Mouse (Mus musculus): ENCODE measurements around the gene Myo1c. TPM values are rescaled to one million over a fixed set of nuclear protein-coding genes. Genes with fewer than 3 reads are reported as not detected.

Myo1c gene
- 9.4 and 9.8 TPM in 2 replicates for polyA plus RNA-seq (2015; fragmentation: Nextera tagmentation; extraction: Ambion mirVana)

- no peak for ATAC-seq (replicated peaks)
- peak within 1 kb of the TSS; percentile 57; the same call in 1 of the 2 replicates for H3K27ac ChIP-seq
These were observed at the start of gene Myo1c for GRCm38 (mm10) chr11:75650311-75650710. Myo1c (plus strand) TSS chr11:75650504.

GRCm38 (mm10) chr11:75604826-75605225, 45.5 kb upstream of the Myo1c start:
- H3K27me3 ChIP-seq (replicated peaks): no peaks in the 10 kb centered on the region
- no peaks in the 10 kb centered on the region for H3K4me1 ChIP-seq
- no peak overlapping the region for H3K27ac ChIP-seq
- peaks cover 41% of the 10 kb centered on the region for H3K36me3 ChIP-seq (replicated peaks)
- H3K4me3 ChIP-seq: no peak overlapping the region
- H3K9me3 ChIP-seq: no peaks in the 10 kb centered on the region
- H3K9ac ChIP-seq: no peak overlapping the region
- H3K4me2 ChIP-seq: no peak overlapping the region
- 92% methylated on average over 5 of the region's 5 CpGs for WGBS
- no peak for ATAC-seq (replicated peaks)

More at GRCm38 (mm10) chr11:75650311-75650710, at the start of gene Myo1c:
- Histone ChIP-seq H3K27me3 (replicated peaks) (peaks cover 29% of the 10 kb centered on the region), H3K36me3 (replicated peaks) (no peaks in the 10 kb centered on the region), H3K9me3 (no peaks in the 10 kb centered on the region), H3K4me1 (peaks cover 29% of the 10 kb centered on the region), H3K9ac (peak within 1 kb of the TSS; percentile 59; the same call in 1 of the 2 replicates), H3K4me3 (peak within 1 kb of the TSS; percentile 48), H3K4me2 (peak within 1 kb of the TSS; percentile 93)
- 67% methylated on average over 7 of the region's 7 CpGs for WGBS

GRCm38 (mm10) chr11:75605318-75605717, 45.0 kb upstream of the Myo1c start:
- ATAC-seq (replicated peaks): no peak
- WGBS: 75% methylated on average over 1 of the region's 1 CpGs
- H3K9me3 ChIP-seq: no peaks in the 10 kb centered on the region
- H3K4me2 ChIP-seq: no peak overlapping the region
- H3K36me3 ChIP-seq (replicated peaks): peaks cover 42% of the 10 kb centered on the region
- H3K27ac ChIP-seq: no peak overlapping the region
- H3K9ac ChIP-seq: no peak overlapping the region
- H3K4me1 ChIP-seq: no peaks in the 10 kb centered on the region
- H3K4me3 ChIP-seq: no peak overlapping the region
- no peaks in the 10 kb centered on the region for H3K27me3 ChIP-seq (replicated peaks)

DNA sequence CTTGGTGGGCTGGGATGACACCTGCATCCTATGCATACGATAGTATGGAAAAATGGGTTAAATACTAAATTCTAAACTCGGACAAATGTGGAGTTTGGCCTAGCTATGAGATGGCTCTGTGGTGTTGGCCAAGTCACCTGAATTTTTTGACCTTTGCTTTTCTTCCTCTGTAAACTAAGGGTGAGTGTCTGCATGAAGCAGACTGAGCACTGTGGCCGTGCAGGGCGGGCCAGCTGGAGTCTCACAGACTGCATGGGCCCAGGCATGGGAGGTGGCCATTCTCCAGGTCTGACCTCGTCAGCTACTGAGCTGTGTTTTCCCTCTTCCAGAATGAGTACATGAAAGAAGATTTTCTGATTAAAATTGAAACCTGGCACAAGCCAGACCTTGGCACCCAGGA, 41.5 kb upstream of the Myo1c start:
- Histone ChIP-seq H3K4me3 (no peak overlapping the region), H3K4me1 (no peaks in the 10 kb centered on the region), H3K27ac (no peak overlapping the region), H3K27me3 (replicated peaks) (no peaks in the 10 kb centered on the region), H3K4me2 (no peak overlapping the region), H3K9me3 (no peaks in the 10 kb centered on the region), H3K36me3 (replicated peaks) (peaks cover 21% of the 10 kb centered on the region), H3K9ac (no peak overlapping the region)
- WGBS: 93% methylated on average over 5 of the region's 5 CpGs
- ATAC-seq (replicated peaks): no peak

DNA sequence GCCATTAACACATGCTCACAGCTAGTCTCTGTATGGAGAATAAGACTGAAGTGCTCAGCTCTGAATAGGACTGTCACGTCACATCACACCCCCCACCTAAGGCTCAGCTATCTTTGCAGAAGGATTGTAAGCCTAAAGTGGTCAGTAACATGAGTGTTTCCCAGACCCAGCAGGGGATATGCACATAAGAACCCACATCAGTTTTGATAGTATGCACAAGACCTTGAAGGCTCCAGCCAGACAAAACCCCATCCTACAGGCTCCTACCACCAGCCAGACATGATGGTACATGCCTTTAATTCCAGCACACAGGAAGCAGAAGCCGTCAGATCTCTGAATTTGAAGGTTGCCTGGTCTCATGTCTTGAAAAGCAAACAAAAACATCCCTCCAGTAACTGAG, 40.3 kb upstream of the Myo1c start:
- H3K27ac ChIP-seq: no peak overlapping the region
- H3K27me3 ChIP-seq (replicated peaks): no peaks in the 10 kb centered on the region
- ATAC-seq (replicated peaks): no peak
- no peak overlapping the region for H3K4me3 ChIP-seq
- H3K9me3 ChIP-seq: no peaks in the 10 kb centered on the region
- no peak overlapping the region for H3K9ac ChIP-seq
- H3K4me1 ChIP-seq: no peaks in the 10 kb centered on the region
- 93% methylated on average over 2 of the region's 2 CpGs for WGBS
- peaks cover 25% of the 10 kb centered on the region for H3K36me3 ChIP-seq (replicated peaks)
- no peak overlapping the region for H3K4me2 ChIP-seq

- H3K27ac ChIP-seq: no peak overlapping the region
- H3K9me3 ChIP-seq: no peaks in the 10 kb centered on the region
- no peak for ATAC-seq (replicated peaks)
- 97% methylated on average over 1 of the region's 1 CpGs for WGBS
- no peaks in the 10 kb centered on the region for H3K27me3 ChIP-seq (replicated peaks)
- no peaks in the 10 kb centered on the region for H3K4me1 ChIP-seq
- H3K4me2 ChIP-seq: no peak overlapping the region
- peaks cover 29% of the 10 kb centered on the region for H3K36me3 ChIP-seq (replicated peaks)
- H3K9ac ChIP-seq: no peak overlapping the region
- H3K4me3 ChIP-seq: no peak overlapping the region
These were observed 35.5 kb upstream of the Myo1c start for GRCm38 (mm10) chr11:75614769-75615168.

DNA sequence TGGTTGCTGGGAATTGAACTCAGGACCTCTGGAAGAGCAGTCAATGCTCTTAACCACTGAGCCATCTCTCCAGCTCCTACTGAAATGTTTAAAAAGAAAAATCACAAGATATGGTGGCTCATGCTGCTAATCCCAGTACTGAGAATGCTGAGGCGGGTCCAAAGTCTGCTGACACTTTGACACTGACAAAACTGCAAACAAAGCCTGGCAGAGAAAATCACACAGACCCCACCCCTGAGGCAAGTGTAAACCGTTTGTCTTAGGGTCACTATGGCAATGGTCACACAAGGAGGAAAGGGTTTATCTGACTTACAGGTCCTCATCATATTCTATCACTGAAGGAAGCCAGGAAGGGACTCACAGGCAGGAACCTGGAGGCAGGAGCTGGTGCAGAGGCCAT, 34.7 kb upstream of the Myo1c start:
- Histone ChIP-seq H3K36me3 (replicated peaks) (peaks cover 31% of the 10 kb centered on the region), H3K4me1 (no peaks in the 10 kb centered on the region), H3K27ac (no peak overlapping the region), H3K4me3 (no peak overlapping the region), H3K27me3 (replicated peaks) (no peaks in the 10 kb centered on the region), H3K4me2 (no peak overlapping the region), H3K9me3 (no peaks in the 10 kb centered on the region), H3K9ac (no peak overlapping the region)
- ATAC-seq (replicated peaks): no peak
- WGBS: 94% methylated on average over 2 of the region's 2 CpGs

DNA sequence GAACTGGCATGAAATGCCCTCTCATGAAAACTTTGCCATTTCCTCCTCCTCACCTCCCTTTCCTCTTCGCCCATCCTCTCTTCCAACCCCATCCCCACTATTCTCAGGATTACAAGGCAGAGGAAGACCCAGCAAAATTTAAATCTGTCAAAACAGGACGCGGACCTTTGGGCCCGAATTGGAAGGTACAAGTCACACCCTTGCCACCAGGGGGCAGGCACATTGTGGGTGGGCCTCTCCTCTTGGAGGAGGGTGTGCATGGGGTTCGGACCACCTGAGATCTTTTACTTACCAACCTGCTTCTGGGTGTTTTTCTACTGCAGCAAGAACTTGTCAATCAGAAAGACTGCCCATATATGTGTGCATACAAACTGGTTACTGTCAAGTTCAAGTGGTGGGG, 31.2 kb upstream of the Myo1c start:
- no peaks in the 10 kb centered on the region for H3K27me3 ChIP-seq (replicated peaks)
- H3K4me2 ChIP-seq: no peak overlapping the region
- peaks cover 45% of the 10 kb centered on the region for H3K36me3 ChIP-seq (replicated peaks)
- H3K9ac ChIP-seq: no peak overlapping the region
- no peaks in the 10 kb centered on the region for H3K4me1 ChIP-seq
- H3K4me3 ChIP-seq: no peak overlapping the region
- WGBS: 76% methylated on average over 5 of the region's 5 CpGs
- H3K27ac ChIP-seq: no peak overlapping the region
- H3K9me3 ChIP-seq: no peaks in the 10 kb centered on the region
- no peak for ATAC-seq (replicated peaks)

DNA sequence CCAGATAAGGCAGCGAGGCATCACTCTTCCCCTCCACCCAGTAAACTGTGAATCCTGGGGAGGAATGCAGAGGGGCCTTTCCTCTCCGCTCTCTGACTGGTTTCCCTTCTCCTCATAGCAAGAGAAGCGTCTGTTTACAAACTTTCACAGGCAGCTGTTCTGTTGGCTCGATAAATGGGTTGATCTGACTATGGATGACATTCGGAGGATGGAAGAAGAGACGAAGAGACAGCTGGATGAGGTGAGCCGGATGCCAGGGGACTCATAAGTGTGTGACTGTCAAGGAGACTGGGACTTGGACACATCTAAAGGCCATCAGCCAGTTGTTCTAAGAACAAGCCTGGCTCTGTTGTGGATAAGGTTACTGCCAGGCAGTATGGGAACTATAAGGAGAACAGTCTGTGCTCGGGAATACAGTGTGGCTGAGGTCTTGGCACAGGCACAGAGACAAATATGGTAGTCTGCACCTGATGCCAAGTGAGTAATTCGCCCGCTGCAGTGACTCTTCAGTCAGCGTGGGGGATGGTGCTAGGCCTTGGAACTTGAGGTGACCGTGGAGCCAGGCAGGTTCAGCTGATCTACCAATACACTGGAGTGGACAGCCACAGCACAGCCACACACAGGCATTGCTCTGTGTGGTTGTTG, 30.0 kb upstream of the Myo1c start:
- no peaks in the 10 kb centered on the region for H3K9me3 ChIP-seq
- ATAC-seq (replicated peaks): no peak
- H3K9ac ChIP-seq: no peak overlapping the region
- H3K4me3 ChIP-seq: no peak overlapping the region
- H3K27ac ChIP-seq: no peak overlapping the region
- 92% methylated on average over 12 of the region's 12 CpGs for WGBS
- peaks cover 49% of the 10 kb centered on the region for H3K36me3 ChIP-seq (replicated peaks)
- no peaks in the 10 kb centered on the region for H3K4me1 ChIP-seq
- no peak overlapping the region for H3K4me2 ChIP-seq
- H3K27me3 ChIP-seq (replicated peaks): no peaks in the 10 kb centered on the region

DNA sequence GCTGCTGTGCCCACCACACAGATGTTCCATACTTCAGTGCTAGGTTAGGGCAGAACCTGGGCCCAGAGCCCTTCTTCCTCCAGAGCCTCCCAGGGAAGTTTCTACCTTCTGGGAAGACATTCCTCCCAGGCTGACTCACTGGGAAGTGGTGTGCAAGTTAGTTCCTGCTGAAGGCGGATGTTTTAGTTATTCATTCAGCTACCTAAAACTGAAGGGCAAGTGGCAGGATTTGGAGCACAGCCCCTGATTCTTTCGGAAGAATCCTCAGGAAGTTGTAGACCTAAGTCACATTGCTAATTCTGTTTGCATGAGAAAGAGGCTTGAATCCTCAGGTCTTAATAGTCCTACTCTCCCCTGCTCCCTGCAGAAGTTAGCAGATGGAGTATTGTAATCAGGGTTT, 28.9 kb upstream of the Myo1c start:
- Histone ChIP-seq H3K36me3 (replicated peaks) (peaks cover 55% of the 10 kb centered on the region), H3K4me3 (no peak overlapping the region), H3K27ac (no peak overlapping the region), H3K4me1 (no peaks in the 10 kb centered on the region), H3K4me2 (no peak overlapping the region), H3K27me3 (replicated peaks) (no peaks in the 10 kb centered on the region), H3K9ac (no peak overlapping the region), H3K9me3 (no peaks in the 10 kb centered on the region)
- 83% methylated on average over 2 of the region's 2 CpGs for WGBS
- no peak for ATAC-seq (replicated peaks)

DNA sequence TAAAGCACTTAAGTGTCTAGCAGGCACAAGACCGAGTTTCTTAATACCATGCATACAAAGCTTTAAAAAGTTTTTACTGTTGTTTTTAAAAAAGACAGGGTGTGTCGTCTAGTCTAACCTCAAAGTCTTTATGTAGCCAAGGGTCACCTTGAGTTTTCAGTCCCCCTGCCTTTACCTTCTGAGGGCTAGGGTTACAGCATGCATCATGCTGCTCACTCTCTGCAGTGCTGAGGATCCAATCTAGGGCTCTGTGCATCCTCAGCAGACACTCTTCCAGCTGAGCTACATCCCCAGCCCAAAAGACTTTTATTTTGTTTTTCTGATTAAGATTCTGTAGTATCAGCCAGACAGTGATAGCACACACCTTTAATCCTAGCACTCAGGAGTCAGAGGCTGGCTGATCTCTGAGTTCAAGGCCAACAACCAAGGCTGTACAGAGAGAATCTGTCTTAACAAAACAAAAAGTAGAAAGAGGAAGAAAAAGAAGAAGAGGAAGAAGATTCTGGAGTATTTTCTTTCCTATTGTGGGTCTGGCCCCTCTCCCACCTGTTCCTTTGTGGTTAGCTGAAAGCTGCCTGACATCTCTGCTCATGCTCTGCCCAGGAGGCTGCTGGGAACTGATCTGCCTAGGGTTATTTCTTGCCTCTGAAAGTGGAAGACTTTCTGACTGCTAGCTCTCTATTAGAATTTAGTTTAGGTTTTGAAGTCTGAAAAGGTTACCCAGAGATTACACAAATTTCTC, 27.5 kb upstream of the Myo1c start:
- Histone ChIP-seq H3K4me2 (no peak overlapping the region), H3K27me3 (replicated peaks) (no peaks in the 10 kb centered on the region), H3K36me3 (replicated peaks) (peaks cover 62% of the 10 kb centered on the region), H3K9ac (no peak overlapping the region), H3K4me1 (no peaks in the 10 kb centered on the region), H3K27ac (no peak overlapping the region), H3K4me3 (no peak overlapping the region), H3K9me3 (no peaks in the 10 kb centered on the region)
- WGBS: 93% methylated on average over 2 of the region's 2 CpGs
- no peak for ATAC-seq (replicated peaks)

- WGBS: 75% methylated on average over 2 of the region's 2 CpGs
- peak overlapping the region; percentile 17; the same call in 1 of the 2 replicates for H3K27ac ChIP-seq
These were observed 26.2 kb upstream of the Myo1c start for GRCm38 (mm10) chr11:75624102-75624554.

GRCm38 (mm10) chr11:75625820-75626219, 24.5 kb upstream of the Myo1c start:
- no peak overlapping the region for H3K4me3 ChIP-seq
- H3K9ac ChIP-seq: no peak overlapping the region
- no peaks in the 10 kb centered on the region for H3K27me3 ChIP-seq (replicated peaks)
- no peak overlapping the region for H3K4me2 ChIP-seq
- H3K9me3 ChIP-seq: no peaks in the 10 kb centered on the region
- H3K27ac ChIP-seq: no peak overlapping the region
- H3K4me1 ChIP-seq: peaks cover 7% of the 10 kb centered on the region
- peaks cover 53% of the 10 kb centered on the region for H3K36me3 ChIP-seq (replicated peaks)
- 92% methylated on average over 4 of the region's 4 CpGs for WGBS
- no peak for ATAC-seq (replicated peaks)

More at GRCm38 (mm10) chr11:75624102-75624554, 26.2 kb upstream of the Myo1c start:
- H3K4me2 ChIP-seq: no peak overlapping the region
- H3K9ac ChIP-seq: no peak overlapping the region
- no peaks in the 10 kb centered on the region for H3K9me3 ChIP-seq
- peaks cover 65% of the 10 kb centered on the region for H3K36me3 ChIP-seq (replicated peaks)
- no peaks in the 10 kb centered on the region for H3K4me1 ChIP-seq
- no peak for ATAC-seq (replicated peaks)
- H3K4me3 ChIP-seq: no peak overlapping the region
- no peaks in the 10 kb centered on the region for H3K27me3 ChIP-seq (replicated peaks)
